Mouse (Mus musculus) heart, embryonic 11.5 days (tissue): ENCODE results near the gene Gm11627. TPM values are rescaled to one million over a fixed set of nuclear protein-coding genes. Genes with fewer than 3 reads are reported as not detected.
A peak's percentile ranks its signal among the peaks of the same experiment; 100 is the strongest.
"Not testable (repeated sequence)": the region's sequence is repeated elsewhere in the genome, so short reads cannot be mapped to it uniquely, and the experiment has no call there.

Experiments
- ATAC-seq: fragments of 200-750 bp; cut with Nextera tagmentation; replicated peaks from 2 replicates; pipeline ENCODE4 v1.8.0; 2017; ENCODE audit warnings: moderate library complexity; ENCODE audit not compliant: insufficient number of reproducible peaks, low FRiP score, low TSS enrichment
- H3K27ac ChIP-seq: fragments of 300-500 bp; sonication (generic); 2 replicates; pipeline ENCODE4 v1.5.1; 2014; ENCODE audit warnings: mild to moderate bottlenecking, low read depth, low read length
- H3K27me3 ChIP-seq: fragments of 300-500 bp; sonication (generic); 2 replicates; pipeline ENCODE4 v1.6.1; 2014; ENCODE audit warnings: mild to moderate bottlenecking, low read length, mixed read lengths; ENCODE audit not compliant: control insufficient read depth, insufficient read depth
- H3K36me3 ChIP-seq: fragments of 300-500 bp; sonication (generic); 2 replicates; pipeline ENCODE4 v1.6.1; 2014; ENCODE audit warnings: mild to moderate bottlenecking, low read length, moderate library complexity, mixed read lengths; ENCODE audit not compliant: control insufficient read depth, insufficient read depth
- H3K4me1 ChIP-seq: fragments of 300-500 bp; sonication (generic); 2 replicates; pipeline ENCODE4 v1.6.1; 2014; ENCODE audit warnings: low read length; ENCODE audit not compliant: control insufficient read depth, insufficient read depth
- H3K4me2 ChIP-seq: fragments of 300-500 bp; sonication (generic); 2 replicates; pipeline ENCODE4 v1.6.1; 2014; ENCODE audit warnings: mild to moderate bottlenecking, moderate library complexity
- H3K4me3 ChIP-seq: fragments of 300-500 bp; sonication (generic); 2 replicates; pipeline ENCODE4 v1.5.1; 2014; ENCODE audit warnings: low read depth, low read length
- H3K9ac ChIP-seq: fragments of 300-500 bp; sonication (generic); 2 replicates; pipeline ENCODE4 v1.6.1; 2014; ENCODE audit warnings: mild to moderate bottlenecking, low read depth, low read length, moderate library complexity
- H3K9me3 ChIP-seq: fragments of 300-500 bp; sonication (generic); replicated peaks from 2 replicates; pipeline ENCODE4 v1.6.1; 2016; ENCODE audit warnings: low read length; ENCODE audit not compliant: control insufficient read depth
- WGBS: fragments of 180-500 bp; shearing (Covaris S2); extraction: QIAGEN DNeasy Blood & Tissue Kit; methylation state at CpG from one replicate; pipeline ENCODE4 v1.1.7; 2014; ENCODE audit not compliant: insufficient replicate concordance; 5-methylcytosine and 5-hydroxymethylcytosine counted together
- polyA plus RNA-seq: library from polyadenylated mRNA; unstranded; fragments of >200 nt; fragmentation: Nextera tagmentation; extraction: Ambion mirVana; gene quantifications from 2 replicates; pipeline ENCODE4 v1.2.1, GENCODE M21; 2014

The Gm11627 gene
- polyA plus RNA-seq, 1 experiment from 2014 or later: 13.6 TPM

DNA sequence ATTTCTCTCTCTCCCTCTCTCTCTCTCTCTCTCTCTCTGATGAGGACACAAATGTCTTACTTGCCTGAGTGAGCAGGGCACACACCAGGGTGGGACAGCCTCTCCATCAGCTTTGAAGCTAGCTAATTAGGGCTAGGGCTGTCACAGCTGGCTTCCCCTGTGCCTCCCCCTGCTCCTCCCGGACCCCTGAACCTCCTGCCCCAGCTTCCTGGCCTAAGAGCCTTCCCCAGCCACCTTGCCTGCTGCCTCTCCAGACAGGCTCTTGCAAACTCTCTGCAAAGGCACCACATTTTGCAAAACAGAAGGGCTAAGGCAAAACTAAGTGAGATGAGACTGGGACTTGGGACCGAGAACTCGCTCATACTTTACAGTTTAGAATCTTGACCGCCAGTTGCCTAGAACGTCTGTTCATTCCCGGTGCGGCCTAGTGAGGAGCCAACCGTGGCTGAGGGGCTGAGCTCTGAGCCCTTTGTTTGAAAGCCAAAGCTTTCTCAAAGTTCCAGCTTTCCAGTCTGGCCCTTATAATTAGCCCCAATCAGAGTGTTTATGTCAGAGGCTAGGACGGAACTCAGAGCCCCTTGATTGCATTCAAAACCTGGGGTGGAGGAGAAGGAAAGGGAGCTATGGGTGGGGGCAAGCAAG, 31.5 kb upstream of the Gm11627 start:
- Histone ChIP-seq H3K27me3 (no peaks in the 10 kb centered on the region), H3K4me2 (peak overlapping the region; percentile 20; the same call in 1 of the 2 replicates), H3K9ac (peak overlapping the region; percentile 63), H3K9me3 (no peaks in the 10 kb centered on the region), H3K27ac (peak overlapping the region; percentile 77), H3K4me3 (no peak overlapping the region), H3K36me3 (peaks cover 7% of the 10 kb centered on the region; the same call in 1 of the 2 replicates), H3K4me1 (peaks cover 28% of the 10 kb centered on the region)
- WGBS: 25% methylated on average over 9 of the region's 9 CpGs
- ATAC-seq: no peak

DNA sequence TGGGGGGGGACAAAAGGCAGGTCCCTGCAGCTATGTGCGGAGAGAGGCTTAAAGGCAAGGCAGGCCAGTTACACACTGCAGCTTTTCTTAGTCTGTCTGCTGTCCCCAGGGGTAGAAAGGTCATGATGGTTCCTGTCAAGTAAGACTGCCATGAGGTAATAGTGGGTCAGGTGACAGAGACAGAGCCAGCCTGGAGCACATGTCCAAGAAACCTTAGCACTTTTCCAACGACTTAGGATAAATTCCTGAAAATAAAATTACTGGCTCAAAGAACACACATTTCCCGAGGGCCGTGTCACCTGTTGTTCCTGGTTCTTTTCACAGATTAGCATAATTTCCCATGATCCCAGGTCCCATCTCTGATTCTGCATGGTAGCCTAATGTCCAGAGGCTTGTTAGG, 31.0 kb upstream of the Gm11627 start:
- H3K9me3 ChIP-seq: no peaks in the 10 kb centered on the region
- no peaks in the 10 kb centered on the region for H3K27me3 ChIP-seq
- H3K4me3 ChIP-seq: no peak overlapping the region
- peaks cover 28% of the 10 kb centered on the region for H3K4me1 ChIP-seq
- WGBS: 40% methylated on average over 4 of the region's 4 CpGs
- no peak for ATAC-seq
- H3K27ac ChIP-seq: peak overlapping the region; percentile 38; the same call in 1 of the 2 replicates
- peak overlapping the region; percentile 63 for H3K9ac ChIP-seq
- no peak overlapping the region for H3K4me2 ChIP-seq
- H3K36me3 ChIP-seq: peaks cover 7% of the 10 kb centered on the region; the same call in 1 of the 2 replicates

DNA sequence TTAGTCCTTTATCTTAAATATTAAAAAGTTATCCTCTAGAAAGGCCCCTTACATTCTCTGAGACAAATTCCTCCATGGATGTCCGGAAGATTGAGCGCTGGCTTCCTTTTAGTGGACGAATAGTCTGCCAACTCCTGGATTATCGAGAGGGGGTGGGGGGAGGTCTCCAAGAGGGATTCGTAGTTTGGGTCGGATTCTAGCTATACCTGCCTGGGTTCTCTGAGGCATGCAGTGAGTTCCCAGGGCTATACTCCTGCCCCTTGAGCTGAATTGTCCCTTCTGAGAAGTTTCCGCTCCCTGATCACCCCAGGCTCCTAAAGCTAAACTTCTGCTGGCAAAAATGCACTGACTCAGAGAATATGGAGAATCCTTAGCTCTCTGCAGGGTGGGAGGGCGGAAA, 30.2 kb upstream of the Gm11627 start:
- WGBS: 54% methylated on average over 8 of the region's 8 CpGs
- H3K4me3 ChIP-seq: no peak overlapping the region
- peaks cover 6% of the 10 kb centered on the region; the same call in 1 of the 2 replicates for H3K27me3 ChIP-seq
- no peak for ATAC-seq
- H3K9me3 ChIP-seq: no peaks in the 10 kb centered on the region
- peaks cover 7% of the 10 kb centered on the region; the same call in 1 of the 2 replicates for H3K36me3 ChIP-seq
- peak overlapping the region; percentile 38; the same call in 1 of the 2 replicates for H3K27ac ChIP-seq
- H3K4me1 ChIP-seq: peaks cover 28% of the 10 kb centered on the region
- no peak overlapping the region for H3K4me2 ChIP-seq
- H3K9ac ChIP-seq: no peak overlapping the region

DNA sequence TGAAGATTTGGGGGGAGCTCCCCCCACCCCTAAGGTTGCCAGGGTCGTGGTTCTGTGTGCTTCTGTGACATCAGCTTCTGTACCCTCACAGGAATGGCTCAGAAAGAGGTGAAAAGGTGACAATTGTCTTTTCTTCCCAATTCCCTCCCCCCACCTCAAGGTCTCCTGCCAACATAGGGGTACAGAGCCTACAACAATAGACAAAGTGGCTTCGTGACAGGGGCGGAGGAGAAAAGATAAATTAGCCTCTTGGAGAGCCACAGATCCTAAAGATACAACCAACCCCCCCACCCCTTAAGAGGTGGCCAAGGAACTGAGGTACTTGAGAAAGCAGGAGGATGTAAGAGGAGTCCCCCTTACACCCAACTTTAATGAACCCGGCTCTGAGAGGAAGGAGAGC, 29.4 kb upstream of the Gm11627 start:
- no peaks in the 10 kb centered on the region for H3K9me3 ChIP-seq
- H3K4me2 ChIP-seq: peak overlapping the region; percentile 83
- no peak for ATAC-seq
- WGBS: 33% methylated on average over 4 of the region's 4 CpGs
- H3K4me1 ChIP-seq: peaks cover 28% of the 10 kb centered on the region
- H3K4me3 ChIP-seq: peak overlapping the region; percentile 88
- H3K27ac ChIP-seq: peak overlapping the region; percentile 25; the same call in 1 of the 2 replicates
- peaks cover 6% of the 10 kb centered on the region; the same call in 1 of the 2 replicates for H3K27me3 ChIP-seq
- peak overlapping the region; percentile 95; the same call in 1 of the 2 replicates for H3K9ac ChIP-seq
- peaks cover 7% of the 10 kb centered on the region; the same call in 1 of the 2 replicates for H3K36me3 ChIP-seq

DNA sequence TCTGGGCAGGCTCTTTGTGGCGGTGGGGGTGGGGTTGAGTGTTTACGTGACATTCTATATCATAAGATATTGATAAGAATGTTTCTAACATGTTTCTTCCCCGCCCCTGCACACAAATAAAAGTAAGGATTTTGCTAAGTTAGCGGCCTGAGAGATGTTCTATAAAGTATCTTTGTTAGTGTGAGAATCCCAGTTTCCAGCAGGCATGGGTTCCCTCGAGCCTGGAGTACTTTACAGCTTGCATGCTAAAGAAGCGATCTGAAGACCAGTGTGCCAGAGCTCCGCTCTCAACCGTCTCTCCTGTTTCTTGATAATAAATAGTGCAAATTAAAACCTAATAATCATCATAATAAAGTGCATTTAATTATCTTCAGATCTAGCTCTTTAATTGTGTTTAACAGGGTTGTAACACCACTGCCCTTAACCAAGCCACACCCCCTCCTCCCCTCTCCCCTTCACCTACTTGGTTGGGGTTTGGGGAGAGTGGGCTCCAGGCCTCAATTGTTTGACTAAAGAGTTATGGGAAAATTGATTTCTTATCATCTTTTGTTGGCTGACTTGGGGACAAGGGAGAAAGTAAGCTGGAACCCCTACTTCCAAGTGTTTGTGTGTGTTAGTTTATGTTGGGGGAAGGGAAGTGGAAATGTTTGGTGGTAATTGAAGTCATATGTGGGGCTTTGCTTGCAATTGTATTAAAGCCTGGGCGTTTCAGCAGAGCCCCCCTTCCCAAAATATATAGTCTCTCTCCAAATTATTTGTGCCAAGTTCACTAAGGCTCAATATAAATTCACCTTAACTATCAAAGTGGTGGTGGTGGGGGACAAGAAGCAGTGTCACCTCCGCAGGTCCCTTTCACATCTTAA, 28.7 kb upstream of the Gm11627 start:
- H3K9me3 ChIP-seq: no peaks in the 10 kb centered on the region
- peak overlapping the region; percentile 88 for H3K4me3 ChIP-seq
- H3K27me3 ChIP-seq: peaks cover 6% of the 10 kb centered on the region; the same call in 1 of the 2 replicates
- peak overlapping the region; percentile 95 for H3K9ac ChIP-seq
- peak overlapping the region; percentile 98; the same call in 1 of the 2 replicates for H3K27ac ChIP-seq
- ATAC-seq: no peak
- 17% methylated on average over 10 of the region's 10 CpGs for WGBS
- peaks cover 7% of the 10 kb centered on the region; the same call in 1 of the 2 replicates for H3K36me3 ChIP-seq
- H3K4me2 ChIP-seq: peak overlapping the region; percentile 83
- H3K4me1 ChIP-seq: peaks cover 29% of the 10 kb centered on the region

DNA sequence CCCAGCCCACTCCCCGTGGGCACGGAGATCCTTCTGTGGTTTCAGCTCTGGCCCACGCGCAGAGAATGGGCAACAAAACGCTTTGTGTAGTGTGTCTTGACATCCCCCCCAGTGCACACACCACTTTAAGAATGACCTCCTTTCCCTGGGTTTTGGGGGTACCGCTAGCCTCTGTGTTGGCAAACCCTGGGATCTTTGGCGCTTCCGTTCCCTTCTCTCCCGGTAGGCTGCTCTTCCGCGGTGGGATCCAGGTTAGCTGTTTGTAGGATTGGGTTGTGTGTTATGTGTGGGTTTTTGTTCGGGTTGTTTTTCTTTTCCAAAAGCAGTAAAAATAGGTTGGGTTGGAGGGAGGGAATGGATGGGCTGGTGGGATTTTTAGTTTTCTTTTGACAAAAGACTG, 27.9 kb upstream of the Gm11627 start:
- not testable (repeated sequence) for ATAC-seq, H3K27me3 ChIP-seq, H3K9me3 ChIP-seq, H3K36me3 ChIP-seq
- Histone ChIP-seq H3K9ac (peak overlapping the region; percentile 95), H3K4me3 (peak overlapping the region; percentile 88), H3K4me2 (peak overlapping the region; percentile 83), H3K27ac (peak overlapping the region; percentile 98), H3K4me1 (peaks cover 33% of the 10 kb centered on the region)
- WGBS: 2% methylated on average over 12 of the region's 12 CpGs

DNA sequence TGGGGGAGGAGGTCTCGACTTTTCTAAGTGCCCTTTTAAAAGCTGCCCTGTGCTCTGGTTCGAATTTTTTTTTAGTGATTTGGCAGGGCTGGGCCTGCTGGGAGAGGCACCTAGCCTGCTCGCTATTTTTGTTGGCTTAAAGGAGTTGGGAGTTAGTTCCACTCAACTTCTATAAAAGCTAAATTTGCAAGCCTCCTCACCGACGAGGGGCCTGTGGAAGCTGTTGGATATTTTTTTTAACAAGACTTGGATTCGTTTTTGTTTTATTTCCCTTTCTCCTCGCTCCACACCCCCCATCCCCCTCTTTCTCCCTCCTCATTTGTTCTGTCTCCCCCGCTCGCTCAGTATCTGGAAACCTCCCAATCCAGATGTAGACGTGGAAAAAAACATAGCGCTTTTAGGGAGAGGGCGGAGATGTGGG, 27.5 kb upstream of the Gm11627 start:
- Histone ChIP-seq H3K4me1 (peaks cover 33% of the 10 kb centered on the region), H3K9me3 (no peaks in the 10 kb centered on the region), H3K27me3 (peaks cover 6% of the 10 kb centered on the region; the same call in 1 of the 2 replicates), H3K4me3 (peak overlapping the region; percentile 88), H3K9ac (peak overlapping the region; percentile 95), H3K36me3 (peaks cover 7% of the 10 kb centered on the region; the same call in 1 of the 2 replicates), H3K27ac (peak overlapping the region; percentile 98), H3K4me2 (peak overlapping the region; percentile 83)
- 1% methylated on average over 12 of the region's 12 CpGs for whole genome bisulfite sequencing
- no peak for ATAC-seq

DNA sequence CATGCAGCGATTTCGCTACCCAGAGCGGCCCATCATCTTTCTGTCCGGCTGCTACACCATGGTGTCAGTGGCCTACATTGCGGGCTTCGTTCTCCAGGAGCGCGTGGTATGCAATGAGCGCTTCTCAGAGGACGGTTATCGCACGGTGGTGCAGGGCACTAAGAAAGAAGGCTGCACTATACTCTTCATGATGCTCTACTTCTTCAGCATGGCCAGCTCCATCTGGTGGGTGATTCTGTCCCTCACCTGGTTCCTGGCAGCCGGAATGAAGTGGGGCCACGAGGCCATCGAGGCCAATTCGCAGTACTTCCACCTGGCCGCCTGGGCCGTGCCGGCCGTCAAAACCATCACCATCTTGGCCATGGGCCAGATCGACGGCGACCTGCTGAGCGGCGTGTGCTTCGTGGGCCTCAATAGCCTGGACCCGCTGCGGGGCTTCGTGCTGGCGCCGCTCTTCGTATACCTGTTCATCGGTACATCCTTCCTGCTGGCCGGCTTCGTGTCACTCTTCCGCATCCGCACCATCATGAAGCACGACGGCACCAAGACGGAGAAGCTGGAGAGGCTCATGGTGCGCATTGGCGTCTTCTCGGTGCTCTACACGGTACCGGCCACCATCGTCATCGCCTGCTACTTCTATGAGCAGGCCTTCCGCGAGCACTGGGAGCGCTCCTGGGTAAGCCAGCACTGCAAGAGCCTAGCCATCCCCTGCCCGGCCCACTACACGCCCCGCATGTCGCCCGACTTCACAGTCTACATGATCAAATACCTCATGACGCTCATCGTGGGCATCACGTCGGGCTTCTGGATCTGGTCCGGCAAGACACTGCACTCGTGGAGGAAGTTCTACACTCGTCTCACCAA, 26.5 kb upstream of the Gm11627 start:
- peaks cover 6% of the 10 kb centered on the region; the same call in 1 of the 2 replicates for H3K27me3 ChIP-seq
- no peaks in the 10 kb centered on the region for H3K9me3 ChIP-seq
- H3K36me3 ChIP-seq: peaks cover 7% of the 10 kb centered on the region; the same call in 1 of the 2 replicates
- peaks cover 25% of the 10 kb centered on the region for H3K4me1 ChIP-seq
- peak overlapping the region; percentile 95 for H3K9ac ChIP-seq
- H3K4me3 ChIP-seq: peak overlapping the region; percentile 88
- WGBS: 1% methylated on average over 62 of the region's 62 CpGs
- peak overlapping the region; percentile 83 for H3K4me2 ChIP-seq
- H3K27ac ChIP-seq: peak overlapping the region; percentile 98
- no peak for ATAC-seq
